Mouse (Mus musculus) midbrain, embryonic 16.5 days (tissue): Measurements from ENCODE around the gene Abca8b. TPM values are rescaled to one million over a fixed set of nuclear protein-coding genes. Genes with fewer than 3 reads are reported as not detected.
"Not testable (repeated sequence)": the region's sequence is repeated elsewhere in the genome, so short reads cannot be mapped to it uniquely, and the experiment has no call there.

Source experiments
- ATAC-seq: fragments of 200-750 bp; cut with Nextera tagmentation; 2 replicates; pipeline ENCODE4 v1.8.0; 2017; ENCODE audit warnings: moderate TSS enrichment
- H3K27ac ChIP-seq: fragments of 300-500 bp; sonication (generic); 2 replicates; pipeline ENCODE4 v1.5.1; 2014; ENCODE audit warnings: mild to moderate bottlenecking, low read length, mixed read lengths
- H3K27me3 ChIP-seq: fragments of 300-500 bp; sonication (generic); 2 replicates; pipeline ENCODE4 v1.6.1; 2014; ENCODE audit warnings: low read depth, low read length, mixed read lengths; ENCODE audit not compliant: control insufficient read depth, insufficient read depth
- H3K36me3 ChIP-seq: fragments of 300-500 bp; sonication (generic); 2 replicates; pipeline ENCODE4 v1.6.1; 2014; ENCODE audit warnings: mild to moderate bottlenecking, low read length, moderate library complexity, mixed read lengths; ENCODE audit not compliant: control insufficient read depth, insufficient read depth
- H3K4me1 ChIP-seq: fragments of 300-500 bp; sonication (generic); 2 replicates; pipeline ENCODE4 v1.6.1; 2014; ENCODE audit warnings: mild to moderate bottlenecking, low read length, mixed read lengths; ENCODE audit not compliant: control insufficient read depth, insufficient read depth
- H3K4me2 ChIP-seq: fragments of 300-500 bp; sonication (generic); 2 replicates; pipeline ENCODE4 v1.6.1; 2014; ENCODE audit warnings: mild to moderate bottlenecking, low read length, mixed read lengths
- H3K4me3 ChIP-seq: fragments of 300-500 bp; sonication (generic); 2 replicates; pipeline ENCODE4 v1.5.1; 2014; ENCODE audit warnings: low read depth, mild to moderate bottlenecking, low read length, moderate library complexity, mixed read lengths
- H3K9ac ChIP-seq: fragments of 300-500 bp; sonication (generic); 2 replicates; pipeline ENCODE4 v1.6.1; 2014; ENCODE audit warnings: low read depth, low read length, mixed read lengths
- H3K9me3 ChIP-seq: fragments of 300-500 bp; sonication (generic); replicated peaks from 2 replicates; pipeline ENCODE4 v1.6.1; 2014; ENCODE audit warnings: mild to moderate bottlenecking, low read length, mixed read lengths; ENCODE audit not compliant: control insufficient read depth, poor library complexity, severe bottlenecking
- WGBS: fragments of 180-500 bp; shearing (Covaris S2); extraction: QIAGEN DNeasy Blood & Tissue Kit; methylation state at CpG from one replicate; pipeline ENCODE4 v1.1.7; 2014; 5-methylcytosine and 5-hydroxymethylcytosine counted together
- polyA plus RNA-seq: library from polyadenylated mRNA; unstranded; fragments of >200 nt; fragmentation: Nextera tagmentation; extraction: Ambion mirVana; gene quantifications from 2 replicates; pipeline ENCODE4 v1.2.1, GENCODE M21; 2015

Gene Abca8b
- polyA plus RNA-seq, 1 experiment from 2014 or later, result 2.1 TPM

- Histone ChIP-seq H3K9me3 (no peaks in the 10 kb centered on the region), H3K27me3 (no peaks in the 10 kb centered on the region), H3K27ac (no peak overlapping the region), H3K4me3 (no peak overlapping the region), H3K4me1 (no peaks in the 10 kb centered on the region), H3K36me3 (no peaks in the 10 kb centered on the region), H3K9ac (no peak overlapping the region), H3K4me2 (no peak overlapping the region)
- WGBS, result 68% methylated on average over 7 of the region's 7 CpGs
- no peak for ATAC-seq
These were observed 68.6 kb downstream of the Abca8b start for GRCm38 (mm10) chr11:109926718-109927680.

DNA sequence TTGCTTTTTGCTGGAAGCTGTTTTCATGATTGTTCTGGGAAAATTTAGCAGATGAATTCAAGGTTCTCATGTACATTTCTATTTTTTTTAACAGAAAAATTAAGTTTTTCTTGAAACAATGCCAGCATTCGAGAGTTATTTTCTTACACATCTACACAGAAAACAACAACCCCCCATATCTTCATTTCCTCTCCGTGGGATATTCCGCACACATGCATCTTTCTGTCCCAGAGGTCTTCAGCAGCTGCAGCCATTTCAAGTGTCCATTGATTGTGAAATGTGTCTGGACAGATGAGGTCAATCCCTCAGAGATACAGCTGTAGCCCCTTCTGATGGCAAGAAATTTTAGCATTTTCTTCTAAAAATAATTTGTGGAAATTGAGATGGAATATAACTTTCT, 73.4 kb downstream of the Abca8b start:
- Histone ChIP-seq H3K4me3 (no peak overlapping the region), H3K4me2 (no peak overlapping the region), H3K4me1 (no peaks in the 10 kb centered on the region), H3K9me3 (no peaks in the 10 kb centered on the region), H3K27ac (no peak overlapping the region), H3K36me3 (no peaks in the 10 kb centered on the region), H3K27me3 (no peaks in the 10 kb centered on the region), H3K9ac (no peak overlapping the region)
- ATAC-seq, result no peak
- 87% methylated on average over 3 of the region's 3 CpGs for WGBS

GRCm38 (mm10) chr11:109919480-109919879, 76.2 kb downstream of the Abca8b start:
- Histone ChIP-seq H3K9ac (no peak overlapping the region), H3K4me3 (no peak overlapping the region), H3K36me3 (no peaks in the 10 kb centered on the region), H3K27me3 (no peaks in the 10 kb centered on the region), H3K4me2 (no peak overlapping the region), H3K9me3 (no peaks in the 10 kb centered on the region), H3K4me1 (no peaks in the 10 kb centered on the region), H3K27ac (no peak overlapping the region)
- ATAC-seq, result no peak
- WGBS, result 85% methylated on average over 2 of the region's 2 CpGs

DNA sequence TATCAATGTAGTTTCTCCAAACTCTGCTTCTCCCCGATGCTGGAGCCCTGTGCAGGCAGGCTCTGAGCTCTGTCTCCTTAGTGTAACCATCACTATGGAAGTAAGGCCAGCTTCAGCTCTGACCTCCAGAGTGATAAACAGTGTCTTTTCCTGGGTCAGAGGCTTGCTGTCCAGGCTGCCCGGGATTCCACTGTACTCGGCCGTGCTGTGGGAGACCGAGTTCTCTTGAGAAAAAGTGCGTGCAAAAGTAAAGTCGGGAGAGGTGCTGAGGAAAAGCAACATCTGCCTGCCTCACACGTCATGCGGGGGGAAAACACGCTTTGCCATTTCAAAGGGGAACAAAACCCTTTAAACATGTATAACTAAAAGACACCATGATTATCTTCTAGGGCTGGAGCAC, 79.0 kb downstream of the Abca8b start:
- ATAC-seq, result no peak
- Histone ChIP-seq H3K36me3 (no peaks in the 10 kb centered on the region), H3K4me2 (no peak overlapping the region), H3K4me1 (no peaks in the 10 kb centered on the region), H3K9me3 (no peaks in the 10 kb centered on the region), H3K9ac (no peak overlapping the region), H3K4me3 (no peak overlapping the region), H3K27ac (no peak overlapping the region), H3K27me3 (no peaks in the 10 kb centered on the region)
- 92% methylated on average over 10 of the region's 10 CpGs for WGBS

- not testable (repeated sequence) for H3K36me3 ChIP-seq, H3K4me2 ChIP-seq, H3K4me1 ChIP-seq, H3K9ac ChIP-seq, H3K27ac ChIP-seq, H3K4me3 ChIP-seq, ATAC-seq, H3K9me3 ChIP-seq, H3K27me3 ChIP-seq
- 85% methylated on average over 8 of the region's 8 CpGs for WGBS
These were observed 82.5 kb downstream of the Abca8b start for GRCm38 (mm10) chr11:109913156-109913555.

DNA sequence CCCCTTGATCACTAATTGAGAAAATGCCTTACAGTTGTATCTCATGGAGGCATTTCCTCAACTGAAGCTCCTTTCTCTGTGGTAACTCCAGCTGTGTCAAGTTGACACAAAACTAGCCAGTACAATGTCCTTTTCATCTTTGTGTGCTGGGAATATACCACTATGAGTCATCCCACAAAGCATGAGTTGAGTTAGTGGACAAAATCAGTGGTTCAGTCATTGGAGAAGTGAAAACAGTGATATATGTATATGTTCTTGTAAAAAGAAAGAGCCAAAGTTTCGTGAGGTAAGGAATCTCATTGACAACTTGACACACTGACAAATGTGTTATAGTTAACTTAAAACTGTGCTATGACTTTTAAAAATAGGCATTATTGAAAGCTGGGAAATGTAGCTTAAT, 83.5 kb downstream of the Abca8b start:
- not testable (repeated sequence) for H3K9me3 ChIP-seq, H3K4me2 ChIP-seq, H3K9ac ChIP-seq, H3K4me1 ChIP-seq, ATAC-seq, H3K4me3 ChIP-seq, H3K36me3 ChIP-seq, H3K27ac ChIP-seq, H3K27me3 ChIP-seq
- 84% methylated on average over 1 of the region's 1 CpGs for WGBS

GRCm38 (mm10) chr11:109909801-109910200, 85.8 kb downstream of the Abca8b start:
- no peaks in the 10 kb centered on the region for H3K9me3 ChIP-seq
- ATAC-seq, result no peak
- H3K36me3 ChIP-seq, result no peaks in the 10 kb centered on the region
- H3K4me2 ChIP-seq, result no peak overlapping the region
- H3K4me1 ChIP-seq, result no peaks in the 10 kb centered on the region
- no peak overlapping the region for H3K4me3 ChIP-seq
- H3K9ac ChIP-seq, result no peak overlapping the region
- 57% methylated on average over 2 of the region's 2 CpGs for WGBS
- H3K27me3 ChIP-seq, result no peaks in the 10 kb centered on the region
- no peak overlapping the region for H3K27ac ChIP-seq

DNA sequence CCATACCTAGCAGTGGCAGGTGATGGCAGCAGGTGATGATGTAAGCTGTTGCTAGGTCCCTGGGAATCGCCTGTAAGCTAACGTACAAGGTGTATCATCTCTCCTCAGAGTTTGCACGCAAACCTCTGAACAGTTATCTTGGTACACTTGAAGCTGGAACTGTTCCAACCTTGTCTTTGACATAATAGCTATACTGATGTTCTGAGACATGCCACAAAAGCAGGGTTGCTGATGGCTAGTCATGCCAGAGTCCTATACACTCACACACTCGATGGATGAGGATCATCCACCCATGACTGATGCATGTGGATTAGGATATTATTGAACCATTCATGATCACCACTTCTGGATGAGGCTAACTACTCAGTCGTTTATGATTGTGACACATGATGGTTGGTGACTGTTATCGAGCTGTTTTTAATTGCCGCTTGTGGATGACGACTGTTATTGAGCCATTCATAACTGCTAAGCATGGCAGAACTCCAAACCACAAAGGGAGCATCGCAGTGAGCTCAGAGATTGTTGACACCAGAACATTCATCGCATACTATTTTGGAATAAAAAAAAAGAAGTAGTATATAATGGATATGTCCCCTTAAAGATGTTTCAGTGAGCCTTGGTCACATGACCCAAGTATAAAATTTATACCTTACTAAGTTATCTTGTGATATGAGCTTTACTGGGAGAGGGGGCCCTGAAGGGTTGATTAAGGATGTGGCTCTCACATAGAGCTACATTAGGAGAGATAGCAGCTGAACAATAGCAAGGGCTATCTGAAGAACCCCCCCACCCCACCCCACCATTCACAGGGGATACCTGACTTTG, 87.2 kb downstream of the Abca8b start:
- no peak overlapping the region for H3K4me2 ChIP-seq
- H3K27me3 ChIP-seq, result no peaks in the 10 kb centered on the region
- no peak for ATAC-seq
- no peaks in the 10 kb centered on the region for H3K9me3 ChIP-seq
- WGBS, result 90% methylated on average over 10 of the region's 10 CpGs
- no peaks in the 10 kb centered on the region for H3K36me3 ChIP-seq
- H3K4me3 ChIP-seq, result no peak overlapping the region
- H3K27ac ChIP-seq, result no peak overlapping the region
- H3K9ac ChIP-seq, result no peak overlapping the region
- peaks cover under 1% of the 10 kb centered on the region; the same call in 1 of the 2 replicates for H3K4me1 ChIP-seq

DNA sequence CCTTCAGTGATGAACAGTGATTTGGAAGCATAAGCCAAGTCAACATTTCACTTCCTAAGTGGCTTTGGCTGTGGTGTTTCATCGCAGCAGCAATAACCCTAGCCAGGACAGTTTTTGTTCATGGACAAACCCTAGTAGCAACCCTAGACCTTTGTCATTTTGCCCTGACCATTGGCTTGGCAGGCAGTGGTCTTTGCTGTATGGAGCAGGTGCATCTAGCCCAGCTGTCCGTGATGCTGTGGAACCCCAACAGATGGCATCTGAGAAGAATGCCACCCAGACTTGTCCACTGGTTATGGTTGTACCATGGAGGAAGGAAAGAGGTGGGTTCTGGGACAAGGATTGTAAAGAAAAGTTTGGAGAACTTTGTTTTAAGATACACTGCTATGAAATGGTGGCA, 88.1 kb downstream of the Abca8b start:
- 91% methylated on average over 2 of the region's 2 CpGs for WGBS
- no peak for ATAC-seq

More for the DNA sequence above, 88.1 kb downstream of the Abca8b start:
- Histone ChIP-seq H3K4me2 (no peak overlapping the region), H3K9me3 (no peaks in the 10 kb centered on the region), H3K4me1 (peaks cover 8% of the 10 kb centered on the region), H3K4me3 (no peak overlapping the region), H3K36me3 (no peaks in the 10 kb centered on the region), H3K27ac (no peak overlapping the region), H3K9ac (no peak overlapping the region), H3K27me3 (no peaks in the 10 kb centered on the region)
